Mouse (Mus musculus) liver, postnatal 0 days (tissue): Measurements from ENCODE around the gene Wdpcp.
A peak's percentile ranks its signal among the peaks of the same experiment; 100 is the strongest.

ENCODE experiments used
- CTCF ChIP-seq: sonication (generic); IDR thresholded peaks from 2 replicates; pipeline ENCODE4 v1.5.1; 2016; ENCODE audit warnings: antibody characterized with exemption, low read depth
- EP300 ChIP-seq: IDR thresholded peaks from 2 replicates; pipeline ENCODE4 v1.6.1; 2016; ENCODE audit warnings: antibody characterized with exemption, low read depth, mild to moderate bottlenecking

DNA sequence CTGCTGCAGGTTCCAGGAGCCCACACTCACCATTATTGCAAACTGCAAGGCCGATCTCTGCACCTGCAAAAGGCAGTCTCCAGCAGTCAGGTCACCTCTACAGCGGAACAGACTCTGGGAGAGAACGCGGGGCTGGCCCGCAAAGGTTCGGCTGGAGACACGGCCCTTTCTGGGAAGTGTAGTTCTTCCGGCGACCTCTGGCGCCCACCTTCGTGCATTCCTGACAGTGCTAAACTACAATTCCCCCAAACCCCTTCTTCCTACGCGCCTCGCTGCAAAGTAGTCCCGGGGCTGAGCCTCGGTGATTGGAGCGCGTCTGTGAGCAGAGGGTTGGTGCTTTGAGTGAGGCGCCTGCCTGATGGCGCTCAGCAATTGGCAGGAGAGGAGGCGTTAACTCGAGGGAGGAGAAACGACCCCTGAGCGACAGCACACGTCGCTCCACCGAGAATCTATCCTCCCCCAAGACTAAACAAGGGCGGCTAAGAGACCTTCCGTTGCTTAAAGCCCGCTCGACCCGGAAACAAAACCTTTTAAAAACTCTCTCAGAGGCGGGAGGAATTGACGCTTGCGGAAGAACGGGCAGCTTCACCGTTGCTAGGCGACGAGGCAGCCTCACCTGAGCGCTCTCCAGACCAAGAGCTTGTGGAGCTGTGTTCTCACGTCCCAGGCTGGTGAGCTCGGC is at the start of gene Wdpcp, which contains the start of gene Mdh1:
- TF ChIP-seq CTCF = peak; percentile 27
- peak; percentile 78 for TF ChIP-seq EP300
